29 mouse cellular contexts compared by ENCODE assay signal in genomic region chr11:61162776-61163175, GRCm38 (mm10). TPM values are rescaled to one million over a fixed set of nuclear protein-coding genes. Genes with fewer than 3 reads are reported as not detected.
"Had no signal": no experiment of that assay in that cellular context is flagged by ENCODE, and none has a peak within 500 bp of the region (broad histone marks: within the 10 kb centered on the region; RNA-seq: fewer than 3 reads in every experiment).

No protein-coding gene starts in this region.

- H3K27ac ChIP-seq: embryonic facial prominence, embryonic 10.5 days; embryonic facial prominence, embryonic 12.5 days; embryonic facial prominence, embryonic 13.5 days; embryonic facial prominence, embryonic 15.5 days; forebrain, embryonic 10.5 days; forebrain, embryonic 12.5 days; forebrain, embryonic 13.5 days; forebrain, embryonic 15.5 days; gastrocnemius, adult 2 months; heart, adult 2 months had no signal

- H3K27me3 ChIP-seq: embryonic facial prominence, embryonic 12.5 days; embryonic facial prominence, embryonic 13.5 days; embryonic facial prominence, embryonic 15.5 days; forebrain, embryonic 12.5 days; forebrain, embryonic 13.5 days; forebrain, embryonic 15.5 days had no signal

- DNase-seq: cerebellum, adult 8-10 months; cerebellum, adult 9-10 months; cerebellum, postnatal 10 days; cerebellum, postnatal 14 days; cerebellum, postnatal 25 days; cerebellum, postnatal 36 days; embryo, embryonic 11 days; forebrain, postnatal 0 days; gastrocnemius, adult 2 months; gastrocnemius, postnatal 10 days; gastrocnemius, postnatal 14 days; gastrocnemius, postnatal 25 days; gastrocnemius, postnatal 36 days; heart, adult 18-20 months; heart, adult 2 months had no signal

- H3K4me3 ChIP-seq: embryonic facial prominence, embryonic 10.5 days; embryonic facial prominence, embryonic 12.5 days; embryonic facial prominence, embryonic 13.5 days; embryonic facial prominence, embryonic 15.5 days; erythroblast, embryonic 14.5 days; forebrain, embryonic 10.5 days; forebrain, embryonic 12.5 days; forebrain, embryonic 13.5 days; forebrain, embryonic 15.5 days; gastrocnemius, adult 2 months; heart, adult 2 months had no signal

- H3K9me3 ChIP-seq: embryonic facial prominence, embryonic 10.5 days; embryonic facial prominence, embryonic 12.5 days; embryonic facial prominence, embryonic 13.5 days; embryonic facial prominence, embryonic 15.5 days; forebrain, embryonic 10.5 days; forebrain, embryonic 12.5 days; forebrain, embryonic 13.5 days; forebrain, embryonic 15.5 days had no signal

- H3K4me1 ChIP-seq: embryonic facial prominence, embryonic 10.5 days; embryonic facial prominence, embryonic 12.5 days; embryonic facial prominence, embryonic 13.5 days; embryonic facial prominence, embryonic 15.5 days; forebrain, embryonic 10.5 days; forebrain, embryonic 12.5 days; forebrain, embryonic 13.5 days; forebrain, embryonic 15.5 days had no signal

- H3K9ac ChIP-seq: embryonic facial prominence, embryonic 12.5 days; embryonic facial prominence, embryonic 13.5 days; embryonic facial prominence, embryonic 15.5 days; forebrain, embryonic 12.5 days; forebrain, embryonic 13.5 days; forebrain, embryonic 15.5 days; forebrain, postnatal 0 days had no signal

RNA-seq across cellular contexts. Expression of gene Aldh3a1, which starts 44.6 kb away (rescaled TPM):
- total RNA-seq: common myeloid progenitor, adult 5-6 weeks; forebrain, postnatal 0 days; granulocyte monocyte progenitor cell, adult 5-6 weeks had no signal
- polyA plus RNA-seq: embryonic facial prominence, embryonic 10.5 days; embryonic facial prominence, embryonic 11.5 days; erythroblast, embryonic 14.5 days; forebrain, embryonic 10.5 days; forebrain, embryonic 11.5 days; forebrain, embryonic 12.5 days; forebrain, embryonic 13.5 days; forebrain, embryonic 14.5 days had no signal
